Mouse (Mus musculus): Measurements from ENCODE around the gene Susd6. TPM values are rescaled to one million over a fixed set of nuclear protein-coding genes. Genes with fewer than 3 reads are reported as not detected.

The Susd6 gene
- polyA plus RNA-seq, 1 experiment from 2014 or later: 14.3 TPM

DNA sequence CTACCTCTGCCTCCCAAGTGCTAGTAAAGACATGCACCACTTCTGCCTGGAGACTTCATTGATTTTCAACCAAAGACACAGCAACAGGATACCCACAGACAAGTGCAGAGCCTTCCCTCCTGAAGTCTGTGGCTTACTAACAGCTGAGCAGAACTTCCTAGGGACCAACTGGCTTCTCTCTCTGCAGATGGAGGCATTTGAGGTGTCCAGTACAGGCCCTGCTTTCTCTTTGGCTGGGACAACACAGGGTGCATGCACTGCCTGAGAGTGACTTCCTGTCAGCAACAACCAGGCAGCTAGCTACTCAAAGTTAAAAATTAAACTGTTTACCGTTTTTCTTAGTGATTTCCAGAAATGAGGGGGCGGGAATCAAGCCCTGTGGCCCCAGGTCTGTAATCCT lies 96.7 kb downstream of the Susd6 start:
- DNase-seq (no peak), ATAC-seq (ENCODE audit: low FRiP score, low TSS enrichment) (no peak)
- no peaks in the 10 kb centered on the region for H3K36me3 ChIP-seq (ENCODE audit: control insufficient read depth, insufficient read depth, low read length)
- no peaks in the 10 kb centered on the region for H3K27me3 ChIP-seq (ENCODE audit: control insufficient read depth, insufficient read depth, low read length)
- no peak overlapping the region for H3K4me2 ChIP-seq (ENCODE audit: low read length)
- H3K9me3 ChIP-seq (ENCODE audit: control insufficient read depth, low read length): peaks cover 4% of the 10 kb centered on the region; the same call in 1 of the 2 replicates
- no peaks in the 10 kb centered on the region for H3K4me1 ChIP-seq (ENCODE audit: control insufficient read depth, insufficient read depth, low read length)
- no peak overlapping the region for H3K9ac ChIP-seq (replicated peaks; ENCODE audit: low read length)
- no peak overlapping the region for H3K27ac ChIP-seq (replicated peaks; ENCODE audit: low read depth, low read length)
- H3K4me3 ChIP-seq (replicated peaks; ENCODE audit: low read depth, low read length): no peak overlapping the region
- 82% methylated on average over 2 of the region's 2 CpGs for WGBS

DNA sequence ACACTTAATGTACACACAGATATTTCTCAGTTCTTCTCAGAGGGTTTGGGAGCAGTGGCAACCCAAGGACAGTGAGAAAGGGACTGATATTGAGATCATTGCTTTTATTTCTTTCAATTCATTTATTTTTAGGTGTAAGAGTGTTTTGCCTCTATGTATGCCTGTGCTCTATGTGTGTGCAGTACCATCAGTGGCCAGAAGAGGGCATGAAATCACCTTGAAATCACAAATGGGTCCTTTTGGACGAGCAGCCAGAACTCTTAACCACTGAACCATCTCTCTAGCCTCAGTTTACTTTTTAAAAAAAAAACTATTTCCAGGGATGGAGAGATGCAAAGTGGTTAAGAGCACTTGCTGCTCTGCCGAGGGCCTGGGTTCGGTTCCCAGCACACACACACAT lies 99.0 kb downstream of the Susd6 start:
- DNase-seq (no peak), ATAC-seq (ENCODE audit: low FRiP score, low TSS enrichment) (no peak)
- Histone ChIP-seq H3K27me3 (ENCODE audit: control insufficient read depth, insufficient read depth, low read length) (no peaks in the 10 kb centered on the region), H3K36me3 (ENCODE audit: control insufficient read depth, insufficient read depth, low read length) (no peaks in the 10 kb centered on the region), H3K9me3 (ENCODE audit: control insufficient read depth, low read length) (peaks cover 4% of the 10 kb centered on the region; the same call in 1 of the 2 replicates), H3K4me1 (ENCODE audit: control insufficient read depth, insufficient read depth, low read length) (no peaks in the 10 kb centered on the region), H3K4me2 (ENCODE audit: low read length) (no peak overlapping the region), H3K27ac (replicated peaks; ENCODE audit: low read depth, low read length) (no peak overlapping the region), H3K4me3 (replicated peaks; ENCODE audit: low read depth, low read length) (no peak overlapping the region), H3K9ac (replicated peaks; ENCODE audit: low read length) (no peak overlapping the region)
- 96% methylated on average over 3 of the region's 3 CpGs for WGBS

DNA sequence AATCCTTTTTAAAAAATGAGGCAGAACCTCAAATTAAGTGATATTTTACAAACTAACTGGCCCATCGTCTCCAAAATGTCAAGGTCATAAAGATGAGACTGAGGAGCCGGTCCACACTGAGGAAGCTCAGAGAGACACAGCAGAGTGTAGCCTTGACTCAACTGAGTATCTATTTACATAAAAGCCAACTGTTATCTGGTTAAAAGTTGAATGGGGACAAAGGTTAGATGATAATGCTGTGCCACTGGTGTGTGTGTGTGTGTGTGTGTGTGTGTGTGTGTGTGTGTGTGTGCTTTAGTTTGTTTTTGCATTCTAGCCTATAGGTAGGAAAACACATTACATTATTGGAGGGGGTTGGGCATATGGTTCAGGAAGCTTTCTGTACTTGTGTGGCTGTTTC lies 100.8 kb downstream of the Susd6 start:
- DNase-seq: no peak

DNA sequence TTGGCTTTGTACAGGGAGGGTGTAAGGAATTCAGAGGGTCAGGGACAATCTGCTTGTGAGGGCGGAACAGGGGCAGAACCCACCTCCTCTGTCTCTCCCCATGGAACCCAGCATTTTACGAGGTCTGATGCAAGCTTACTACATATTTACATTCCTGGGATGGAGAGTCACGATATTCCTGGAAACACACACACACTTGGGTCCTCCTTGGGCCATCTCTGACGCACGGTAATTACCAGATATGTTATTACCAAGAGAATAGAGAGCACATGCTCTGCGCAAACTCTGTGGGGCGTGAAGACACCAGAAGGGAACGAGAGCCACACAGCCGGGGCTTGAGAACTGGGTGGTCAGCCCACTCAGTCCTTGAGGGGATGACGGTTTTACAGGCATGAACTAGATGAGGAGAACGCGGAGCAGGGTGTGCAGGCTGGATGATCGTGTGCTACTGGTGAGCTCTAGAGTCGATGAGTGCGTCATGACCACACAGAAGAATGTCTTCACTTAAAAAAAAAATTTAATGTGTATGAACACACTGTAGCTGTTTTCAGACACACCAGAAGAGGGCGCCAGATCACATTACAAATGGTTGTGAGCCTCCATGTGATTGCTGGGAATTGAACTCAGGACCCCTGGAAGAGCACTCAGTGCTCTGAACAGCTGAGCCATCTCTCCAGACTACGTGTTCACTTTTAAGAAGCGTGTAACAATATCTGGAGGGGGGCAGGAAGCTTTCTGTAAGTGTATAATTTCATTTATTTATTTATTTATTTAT lies 103.6 kb downstream of the Susd6 start:
- DNase-seq: no peak
- H3K4me3 ChIP-seq (replicated peaks; ENCODE audit: low read depth, low read length): no peak overlapping the region
- H3K9ac ChIP-seq (replicated peaks; ENCODE audit: low read length): no peak overlapping the region
- no peak for ATAC-seq (ENCODE audit: low FRiP score, low TSS enrichment)
- 89% methylated on average over 18 of the region's 18 CpGs for WGBS
- no peaks in the 10 kb centered on the region for H3K27me3 ChIP-seq (ENCODE audit: control insufficient read depth, insufficient read depth, low read length)
- H3K27ac ChIP-seq (replicated peaks; ENCODE audit: low read depth, low read length): no peak overlapping the region
- H3K4me2 ChIP-seq (ENCODE audit: low read length): no peak overlapping the region
- H3K9me3 ChIP-seq (ENCODE audit: control insufficient read depth, low read length): peaks cover 4% of the 10 kb centered on the region; the same call in 1 of the 2 replicates
- H3K36me3 ChIP-seq (ENCODE audit: control insufficient read depth, insufficient read depth, low read length): no peaks in the 10 kb centered on the region
- H3K4me1 ChIP-seq (ENCODE audit: control insufficient read depth, insufficient read depth, low read length): no peaks in the 10 kb centered on the region

More for the DNA sequence above, 100.8 kb downstream of the Susd6 start:
- 97% methylated on average over 2 of the region's 2 CpGs for WGBS
- peaks cover 4% of the 10 kb centered on the region; the same call in 1 of the 2 replicates for H3K9me3 ChIP-seq (ENCODE audit: control insufficient read depth, low read length)
- H3K9ac ChIP-seq (replicated peaks; ENCODE audit: low read length): no peak overlapping the region
- H3K4me3 ChIP-seq (replicated peaks; ENCODE audit: low read depth, low read length): no peak overlapping the region
- no peak for ATAC-seq (ENCODE audit: low FRiP score, low TSS enrichment)
- H3K27ac ChIP-seq (replicated peaks; ENCODE audit: low read depth, low read length): no peak overlapping the region
- H3K27me3 ChIP-seq (ENCODE audit: control insufficient read depth, insufficient read depth, low read length): no peaks in the 10 kb centered on the region
- H3K4me2 ChIP-seq (ENCODE audit: low read length): no peak overlapping the region
- H3K4me1 ChIP-seq (ENCODE audit: control insufficient read depth, insufficient read depth, low read length): no peaks in the 10 kb centered on the region
- H3K36me3 ChIP-seq (ENCODE audit: control insufficient read depth, insufficient read depth, low read length): no peaks in the 10 kb centered on the region

DNA sequence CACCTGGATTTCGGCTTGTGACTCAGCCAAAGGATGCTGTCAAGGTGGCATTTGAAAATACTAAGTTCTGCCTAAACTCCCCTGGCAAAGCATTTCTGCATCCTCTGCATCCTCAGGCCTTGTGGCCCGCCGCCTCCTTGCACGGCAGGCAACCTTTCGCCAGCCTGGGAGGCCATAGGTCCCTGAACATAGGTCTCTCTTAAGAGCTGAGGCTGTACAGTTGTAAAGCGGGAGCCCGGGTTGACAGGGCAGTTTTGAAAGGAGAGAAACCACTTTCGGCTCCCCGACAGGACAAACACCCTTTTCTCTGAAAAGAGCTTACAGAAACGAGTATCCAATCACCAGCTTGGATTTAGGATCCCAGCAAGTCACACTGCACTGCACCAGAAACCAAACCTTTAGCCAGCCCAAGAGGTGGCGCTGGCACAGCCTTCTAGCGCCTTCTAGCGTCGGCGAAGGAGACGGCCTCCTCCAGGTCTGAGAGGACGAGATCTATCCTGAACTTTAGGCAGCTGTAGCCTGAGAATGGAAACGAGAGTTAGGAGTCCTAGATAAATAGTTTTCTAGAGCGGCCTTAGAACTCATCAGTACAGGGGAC lies 104.8 kb downstream of the Susd6 start:
- H3K4me2 ChIP-seq (ENCODE audit: low read length): peak overlapping the region; percentile 49
- no peaks in the 10 kb centered on the region for H3K36me3 ChIP-seq (ENCODE audit: control insufficient read depth, insufficient read depth, low read length)
- H3K27me3 ChIP-seq (ENCODE audit: control insufficient read depth, insufficient read depth, low read length): no peaks in the 10 kb centered on the region
- ATAC-seq (ENCODE audit: low FRiP score, low TSS enrichment): peak; percentile 84; the same call in 1 of the 2 replicates
- H3K9ac ChIP-seq (replicated peaks; ENCODE audit: low read length): 0 out of 2 replicates have a peak overlapping the region, but pooled peaks have one; percentile 24
- H3K4me1 ChIP-seq (ENCODE audit: control insufficient read depth, insufficient read depth, low read length): no peaks in the 10 kb centered on the region
- no peaks in the 10 kb centered on the region for H3K9me3 ChIP-seq (ENCODE audit: control insufficient read depth, low read length)
- 7% methylated on average over 19 of the region's 19 CpGs for WGBS
- H3K27ac ChIP-seq (replicated peaks; ENCODE audit: low read depth, low read length): no peak overlapping the region
- peak overlapping the region; percentile 18; the same call in 1 of the 2 replicates for H3K4me3 ChIP-seq (replicated peaks; ENCODE audit: low read depth, low read length)
- peak; percentile 93 for DNase-seq

DNA sequence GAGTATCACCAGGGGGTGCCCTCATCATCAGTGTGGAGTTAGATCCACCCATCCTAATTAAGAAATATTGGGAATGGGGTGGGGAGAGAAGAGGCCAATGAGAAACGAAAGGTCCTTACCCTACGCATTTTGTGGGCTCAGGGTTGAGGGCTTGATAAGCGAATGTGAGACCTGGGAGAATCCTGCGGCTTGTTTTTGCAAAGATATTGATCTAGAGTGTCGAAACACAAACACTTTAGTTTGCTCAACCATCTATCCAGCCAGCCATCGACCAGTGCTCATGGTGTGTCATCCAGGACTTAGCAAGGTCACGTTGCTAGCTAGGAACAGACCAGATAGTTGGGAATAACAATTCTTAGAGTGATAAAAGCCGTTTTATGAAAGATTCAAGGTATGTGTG lies 119.3 kb downstream of the Susd6 start:
- Histone ChIP-seq H3K4me3 (replicated peaks; ENCODE audit: low read depth, low read length) (no peak overlapping the region), H3K27me3 (ENCODE audit: control insufficient read depth, insufficient read depth, low read length) (no peaks in the 10 kb centered on the region), H3K9ac (replicated peaks; ENCODE audit: low read length) (no peak overlapping the region), H3K36me3 (ENCODE audit: control insufficient read depth, insufficient read depth, low read length) (no peaks in the 10 kb centered on the region), H3K9me3 (ENCODE audit: control insufficient read depth, low read length) (no peaks in the 10 kb centered on the region), H3K27ac (replicated peaks; ENCODE audit: low read depth, low read length) (no peak overlapping the region), H3K4me1 (ENCODE audit: control insufficient read depth, insufficient read depth, low read length) (no peaks in the 10 kb centered on the region), H3K4me2 (ENCODE audit: low read length) (no peak overlapping the region)
- WGBS: 88% methylated on average over 8 of the region's 8 CpGs
- ATAC-seq (ENCODE audit: low FRiP score, low TSS enrichment) (no peak), DNase-seq (no peak)

DNA sequence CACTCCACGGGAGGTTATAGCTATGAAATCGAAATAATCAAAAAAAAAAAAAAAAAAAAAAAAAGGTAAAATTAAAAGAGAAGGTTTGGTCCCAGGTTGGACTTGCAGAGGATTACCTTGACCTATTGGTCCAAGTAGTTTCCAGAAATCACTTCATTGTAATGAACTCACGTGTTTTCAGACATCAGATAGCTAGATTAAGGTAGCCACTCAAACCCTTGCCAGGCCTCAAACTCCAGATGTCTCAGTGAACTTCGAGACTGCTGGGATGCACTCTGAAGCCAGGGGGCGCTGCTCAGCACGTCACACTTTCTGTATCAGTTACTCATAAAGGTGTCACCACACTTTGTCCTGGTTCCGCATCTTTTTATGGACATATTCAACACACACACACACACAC lies 127.5 kb downstream of the Susd6 start:
- 60% methylated on average over 7 of the region's 7 CpGs for WGBS
- ATAC-seq (ENCODE audit: low FRiP score, low TSS enrichment) (no peak), DNase-seq (peak; percentile 11)
- Histone ChIP-seq H3K27me3 (ENCODE audit: control insufficient read depth, insufficient read depth, low read length) (no peaks in the 10 kb centered on the region), H3K27ac (replicated peaks; ENCODE audit: low read depth, low read length) (no peak overlapping the region), H3K4me2 (ENCODE audit: low read length) (no peak overlapping the region), H3K36me3 (ENCODE audit: control insufficient read depth, insufficient read depth, low read length) (no peaks in the 10 kb centered on the region), H3K9me3 (ENCODE audit: control insufficient read depth, low read length) (no peaks in the 10 kb centered on the region), H3K4me3 (replicated peaks; ENCODE audit: low read depth, low read length) (no peak overlapping the region), H3K4me1 (ENCODE audit: control insufficient read depth, insufficient read depth, low read length) (no peaks in the 10 kb centered on the region), H3K9ac (replicated peaks; ENCODE audit: low read length) (no peak overlapping the region)

DNA sequence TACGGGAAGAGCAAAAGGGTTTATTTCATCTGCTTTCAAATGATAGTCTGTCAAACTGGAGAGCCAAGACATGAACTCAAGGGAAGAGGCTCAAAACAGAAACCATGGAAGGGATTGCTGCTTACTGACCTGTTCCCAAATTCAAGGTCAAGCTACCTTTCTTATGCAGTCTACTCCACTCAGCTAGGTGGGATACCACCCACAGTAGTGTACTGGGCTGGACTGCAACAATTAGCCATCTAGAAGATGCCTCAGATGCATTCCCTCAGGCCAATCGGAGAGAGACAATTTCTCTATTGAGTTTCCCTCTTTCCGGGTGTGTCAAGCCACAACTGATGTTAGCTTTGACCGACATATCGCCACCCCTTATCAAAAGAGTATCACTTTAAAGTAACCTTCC lies 131.0 kb downstream of the Susd6 start:
- no peak overlapping the region for H3K4me3 ChIP-seq (replicated peaks; ENCODE audit: low read depth, low read length)
- no peaks in the 10 kb centered on the region for H3K36me3 ChIP-seq (ENCODE audit: control insufficient read depth, insufficient read depth, low read length)
- H3K4me2 ChIP-seq (ENCODE audit: low read length): no peak overlapping the region
- no peak overlapping the region for H3K27ac ChIP-seq (replicated peaks; ENCODE audit: low read depth, low read length)
- no peak overlapping the region for H3K9ac ChIP-seq (replicated peaks; ENCODE audit: low read length)
- H3K27me3 ChIP-seq (ENCODE audit: control insufficient read depth, insufficient read depth, low read length): no peaks in the 10 kb centered on the region
- no peaks in the 10 kb centered on the region for H3K4me1 ChIP-seq (ENCODE audit: control insufficient read depth, insufficient read depth, low read length)
- WGBS: 95% methylated on average over 5 of the region's 5 CpGs
- no peak for ATAC-seq (ENCODE audit: low FRiP score, low TSS enrichment)
- DNase-seq: no peak
- no peaks in the 10 kb centered on the region for H3K9me3 ChIP-seq (ENCODE audit: control insufficient read depth, low read length)

DNA sequence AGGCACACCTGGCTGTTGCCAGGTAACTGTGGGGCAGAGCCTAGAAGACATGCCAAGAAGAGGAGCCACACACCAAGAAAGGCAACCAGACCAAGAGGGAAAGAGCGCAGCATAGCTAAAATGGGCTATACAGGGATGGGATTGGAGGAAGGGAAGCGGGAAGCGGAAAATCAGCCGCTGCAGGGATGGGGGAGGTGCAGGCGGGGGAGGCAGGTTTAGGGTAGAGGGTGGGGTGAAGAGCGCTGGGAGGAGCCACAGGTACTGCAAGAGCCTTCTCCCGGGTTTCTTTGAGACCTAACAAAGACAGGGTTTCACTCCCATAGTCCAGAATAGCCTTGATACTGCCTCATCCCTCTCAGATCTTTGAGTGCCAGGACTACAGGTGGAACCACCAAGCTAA lies 132.6 kb downstream of the Susd6 start:
- ATAC-seq (ENCODE audit: low FRiP score, low TSS enrichment) (no peak), DNase-seq (no peak)
- H3K27me3 ChIP-seq (ENCODE audit: control insufficient read depth, insufficient read depth, low read length): no peaks in the 10 kb centered on the region
- WGBS: 12% methylated on average over 7 of the region's 7 CpGs
- no peaks in the 10 kb centered on the region for H3K9me3 ChIP-seq (ENCODE audit: control insufficient read depth, low read length)
- no peak overlapping the region for H3K27ac ChIP-seq (replicated peaks; ENCODE audit: low read depth, low read length)
- H3K4me1 ChIP-seq (ENCODE audit: control insufficient read depth, insufficient read depth, low read length): no peaks in the 10 kb centered on the region
- H3K4me3 ChIP-seq (replicated peaks; ENCODE audit: low read depth, low read length): no peak overlapping the region
- no peak overlapping the region for H3K9ac ChIP-seq (replicated peaks; ENCODE audit: low read length)
- H3K36me3 ChIP-seq (ENCODE audit: control insufficient read depth, insufficient read depth, low read length): no peaks in the 10 kb centered on the region
- H3K4me2 ChIP-seq (ENCODE audit: low read length): peak overlapping the region; percentile 17; the same call in 1 of the 2 replicates
